Mouse (Mus musculus): ENCODE results near the gene Ttc22. TPM values are rescaled to one million over a fixed set of nuclear protein-coding genes. Genes with fewer than 3 reads are reported as not detected.

Ttc22 gene
- polyA plus RNA-seq, 1 experiment from 2014 or later, result not detected

DNA sequence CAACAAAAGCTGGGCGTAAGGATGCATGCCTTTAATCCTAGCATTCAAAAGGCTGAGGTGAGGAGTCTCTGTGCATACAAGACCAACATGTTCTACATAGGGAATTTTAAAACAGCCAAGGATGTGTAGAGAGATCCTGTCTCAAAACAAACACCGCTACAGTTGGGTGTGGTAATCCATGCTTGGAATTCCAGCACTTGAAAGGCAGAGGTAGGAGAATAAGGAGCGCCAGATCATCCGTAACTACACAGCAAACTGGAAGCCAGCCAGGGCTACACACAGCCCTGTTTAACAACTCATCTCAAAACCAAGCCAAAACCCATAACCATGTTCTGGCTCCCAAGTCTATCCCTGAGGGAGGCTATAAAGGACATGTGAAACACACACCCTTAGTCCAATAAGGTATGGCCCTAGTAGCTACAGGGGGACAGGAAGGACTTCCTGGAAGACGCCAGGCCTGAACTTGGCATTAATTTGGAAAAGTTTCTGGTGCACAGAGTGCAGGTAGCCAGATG lies 41.8 kb downstream of the Ttc22 start:
- Histone ChIP-seq H3K36me3 (ENCODE audit: inconsistent target) (peaks cover 96% of the 10 kb centered on the region), H3K4me3 (ENCODE audit: inconsistent target) (no peak overlapping the region), H3K79me2 (ENCODE audit: inconsistent target) (no peaks in the 10 kb centered on the region), H3K27ac (no peak overlapping the region)
- WGBS (ENCODE audit: missing documents), result 93% methylated on average over 5 of the region's 5 CpGs

DNA sequence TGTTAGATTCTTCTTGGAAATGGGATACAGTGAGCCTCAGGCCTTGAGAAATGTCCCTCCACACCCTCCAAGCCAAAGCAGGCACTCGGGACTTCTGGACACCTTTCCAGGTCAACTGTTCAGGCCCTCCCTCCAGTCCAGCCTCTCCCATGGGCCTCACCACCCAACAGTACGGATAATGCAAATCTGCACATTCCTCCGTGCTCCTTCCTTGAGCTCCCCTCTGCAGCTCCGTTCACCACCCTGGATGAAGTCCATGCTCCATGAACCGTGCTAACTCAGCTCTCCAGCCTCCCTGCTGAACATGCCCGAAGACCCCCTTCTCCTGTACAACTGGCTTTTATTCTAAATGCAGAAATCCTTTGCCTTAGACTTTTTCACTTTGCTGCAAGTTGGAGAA lies 42.5 kb downstream of the Ttc22 start:
- H3K4me3 ChIP-seq (ENCODE audit: inconsistent target), result no peak overlapping the region
- WGBS (ENCODE audit: missing documents), result 89% methylated on average over 6 of the region's 6 CpGs
- H3K27ac ChIP-seq, result no peak overlapping the region
- peaks cover 96% of the 10 kb centered on the region for H3K36me3 ChIP-seq (ENCODE audit: inconsistent target)
- no peaks in the 10 kb centered on the region for H3K79me2 ChIP-seq (ENCODE audit: inconsistent target)

DNA sequence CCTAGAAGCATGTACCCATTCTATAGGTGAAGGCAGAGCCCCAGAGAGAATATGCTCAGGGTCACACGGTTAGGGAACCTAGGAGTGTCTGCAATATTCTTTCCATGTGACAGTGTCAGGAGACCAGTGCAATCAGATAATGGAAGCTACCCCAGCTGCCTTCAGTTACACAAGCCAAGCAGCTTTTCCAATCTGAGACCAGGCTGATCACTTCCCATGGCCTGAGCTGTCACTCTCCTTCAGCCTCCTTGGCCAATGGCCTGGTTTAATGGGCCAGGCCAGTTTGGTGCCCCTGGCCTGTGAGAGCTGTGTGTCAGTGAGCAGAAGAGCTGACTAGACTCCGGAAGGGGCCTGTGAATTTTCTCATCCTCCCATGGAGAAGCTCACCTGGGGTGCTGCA lies 43.0 kb downstream of the Ttc22 start:
- WGBS (ENCODE audit: missing documents), result 83% methylated on average over 2 of the region's 2 CpGs
- no peak overlapping the region for H3K4me3 ChIP-seq (ENCODE audit: inconsistent target)
- peaks cover 96% of the 10 kb centered on the region for H3K36me3 ChIP-seq (ENCODE audit: inconsistent target)
- H3K27ac ChIP-seq, result no peak overlapping the region
- no peaks in the 10 kb centered on the region for H3K79me2 ChIP-seq (ENCODE audit: inconsistent target)

DNA sequence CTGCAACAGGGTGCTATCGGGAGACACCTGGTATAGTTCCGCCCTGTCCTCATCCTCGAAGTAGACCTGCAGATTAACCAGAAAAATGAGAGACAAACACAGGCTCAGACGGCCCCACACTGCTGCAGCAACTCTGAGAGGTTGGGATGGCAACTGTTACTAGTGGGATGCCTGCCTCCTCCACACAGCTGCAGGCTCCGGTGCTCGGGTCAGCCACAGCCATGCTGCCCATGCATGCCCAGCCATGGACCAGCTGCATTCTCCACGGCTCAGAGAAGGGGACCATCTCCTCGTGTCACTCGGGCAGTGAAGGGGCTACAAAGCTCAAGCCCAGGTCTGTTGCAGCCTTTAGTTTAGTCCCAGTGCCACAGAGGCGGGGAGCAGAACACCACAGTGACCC lies 43.4 kb downstream of the Ttc22 start:
- whole genome bisulfite sequencing (ENCODE audit: missing documents), result 98% methylated on average over 10 of the region's 10 CpGs
- Histone ChIP-seq H3K27ac (no peak overlapping the region), H3K36me3 (ENCODE audit: inconsistent target) (peaks cover 96% of the 10 kb centered on the region), H3K79me2 (ENCODE audit: inconsistent target) (no peaks in the 10 kb centered on the region), H3K4me3 (ENCODE audit: inconsistent target) (no peak overlapping the region)

DNA sequence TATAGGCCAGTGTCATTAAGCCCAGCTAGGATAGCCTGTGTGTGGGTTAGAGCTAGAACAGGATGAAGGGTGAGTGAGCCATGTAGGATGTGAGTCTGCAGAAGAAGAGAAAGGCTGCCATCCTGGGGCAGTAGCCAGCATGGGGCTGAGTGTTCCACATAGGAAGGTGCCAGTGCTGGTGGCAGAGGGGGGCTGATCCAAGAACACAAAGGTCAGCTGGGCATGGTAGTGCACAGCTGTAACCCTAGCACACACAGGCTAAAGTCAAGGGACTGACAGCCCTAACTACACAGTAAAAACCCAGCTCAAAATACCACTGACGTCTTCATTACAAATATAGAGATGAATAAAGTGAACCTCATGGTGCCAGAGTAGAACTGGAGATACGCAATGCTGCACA lies 44.3 kb downstream of the Ttc22 start:
- 93% methylated on average over 2 of the region's 2 CpGs for WGBS (ENCODE audit: missing documents)
- H3K27ac ChIP-seq, result no peak overlapping the region
- H3K4me3 ChIP-seq (ENCODE audit: inconsistent target), result no peak overlapping the region
- peaks cover 98% of the 10 kb centered on the region for H3K36me3 ChIP-seq (ENCODE audit: inconsistent target)
- no peaks in the 10 kb centered on the region for H3K79me2 ChIP-seq (ENCODE audit: inconsistent target)

DNA sequence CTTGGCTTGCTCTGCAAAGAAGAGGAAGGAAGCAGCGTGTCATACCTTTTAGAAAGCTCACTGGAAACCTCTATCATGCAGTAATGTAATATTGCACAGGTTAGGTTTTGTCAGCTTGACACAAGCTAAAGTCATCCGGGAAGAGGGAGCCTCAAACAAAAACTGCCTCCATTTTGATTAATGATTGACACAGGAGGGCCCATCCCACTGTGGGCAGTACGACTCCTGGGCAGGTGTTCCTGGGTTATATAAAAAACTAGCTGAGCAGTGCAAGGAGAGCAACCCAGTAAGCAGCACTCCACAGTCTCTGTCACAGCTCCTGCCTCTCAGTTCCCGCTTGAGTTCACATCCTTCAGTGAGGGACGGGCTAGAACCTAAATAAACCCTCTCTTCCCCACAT lies 54.5 kb downstream of the Ttc22 start:
- Histone ChIP-seq H3K36me3 (ENCODE audit: inconsistent target) (peaks cover 44% of the 10 kb centered on the region), H3K4me3 (ENCODE audit: inconsistent target) (no peak overlapping the region), H3K27ac (no peak overlapping the region), H3K79me2 (ENCODE audit: inconsistent target) (no peaks in the 10 kb centered on the region; the same call in 1 of the 2 replicates)
- WGBS (ENCODE audit: missing documents), result 92% methylated on average over 5 of the region's 5 CpGs

DNA sequence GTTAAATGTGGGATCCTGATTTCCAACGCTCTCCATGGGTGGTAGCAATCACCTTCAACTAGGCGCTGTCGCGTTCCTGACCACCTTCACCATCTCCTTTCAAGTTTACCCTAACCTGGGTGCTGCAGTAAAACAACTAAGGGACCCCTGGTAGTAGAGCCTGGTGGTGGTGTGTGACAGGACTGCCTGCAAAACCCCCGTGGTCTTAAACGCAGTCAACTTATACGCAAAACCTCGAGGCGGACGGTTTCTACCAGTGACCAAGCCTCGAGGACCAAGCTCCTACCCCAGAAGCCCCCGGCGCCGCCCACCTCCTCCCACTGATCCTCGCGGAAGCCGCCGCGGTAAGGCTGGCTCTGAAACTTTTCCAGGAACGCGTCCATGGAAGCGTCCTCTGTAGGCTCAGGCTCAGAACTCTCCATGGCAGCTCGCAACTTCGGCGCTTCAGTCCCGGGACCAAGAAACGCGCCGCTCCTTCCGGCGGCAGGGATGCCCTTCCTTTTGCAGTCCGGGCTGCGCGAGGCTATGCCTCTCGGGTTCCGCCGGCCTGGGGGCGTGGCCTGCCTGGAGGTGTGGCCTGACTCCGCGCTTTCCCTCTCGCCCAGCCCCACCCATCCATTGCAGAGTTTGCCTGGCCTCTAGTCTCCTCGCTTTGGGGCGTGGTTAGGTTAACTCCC lies 56.3 kb downstream of the Ttc22 start, which contains the start of gene Ttc4:
Gene Ttc4 (minus strand): TSS at position 503 of the 677 bp plus-strand sequence.
- Histone ChIP-seq H3K4me3 (ENCODE audit: inconsistent target) (peak within 1 kb of the TSS; percentile 96), H3K79me2 (ENCODE audit: inconsistent target) (no peaks in the 10 kb centered on the region; the same call in 1 of the 2 replicates), H3K36me3 (ENCODE audit: inconsistent target) (peaks cover 30% of the 10 kb centered on the region), H3K27ac (peak within 1 kb of the TSS; percentile 33)
- under 1% methylated on average over 43 of the region's 43 CpGs for WGBS (ENCODE audit: missing documents)

DNA sequence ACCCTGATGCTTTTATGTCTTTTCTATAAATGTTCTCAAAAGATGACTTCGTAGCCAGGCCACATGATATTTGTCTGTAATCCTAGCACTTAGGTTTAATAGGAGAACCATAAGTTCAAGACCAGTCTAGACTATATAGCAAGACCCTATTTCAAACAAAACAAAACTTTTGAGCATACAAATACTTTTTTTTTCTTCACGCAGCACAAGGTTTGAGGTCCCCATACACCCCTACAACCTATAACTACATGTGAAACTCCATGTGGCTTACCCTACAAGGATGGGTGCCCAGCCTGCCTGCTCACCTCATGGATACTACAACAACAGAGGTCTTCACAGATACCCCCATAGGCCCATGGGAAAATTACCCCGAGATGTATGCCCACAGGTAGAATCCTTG lies 56.9 kb downstream of the Ttc22 start:
- H3K79me2 ChIP-seq (ENCODE audit: inconsistent target), result no peaks in the 10 kb centered on the region; the same call in 1 of the 2 replicates
- no peak overlapping the region for H3K27ac ChIP-seq
- peaks cover 27% of the 10 kb centered on the region for H3K36me3 ChIP-seq (ENCODE audit: inconsistent target)
- H3K4me3 ChIP-seq (ENCODE audit: inconsistent target), result no peak overlapping the region
- WGBS (ENCODE audit: missing documents), result 68% methylated on average over 3 of the region's 3 CpGs

DNA sequence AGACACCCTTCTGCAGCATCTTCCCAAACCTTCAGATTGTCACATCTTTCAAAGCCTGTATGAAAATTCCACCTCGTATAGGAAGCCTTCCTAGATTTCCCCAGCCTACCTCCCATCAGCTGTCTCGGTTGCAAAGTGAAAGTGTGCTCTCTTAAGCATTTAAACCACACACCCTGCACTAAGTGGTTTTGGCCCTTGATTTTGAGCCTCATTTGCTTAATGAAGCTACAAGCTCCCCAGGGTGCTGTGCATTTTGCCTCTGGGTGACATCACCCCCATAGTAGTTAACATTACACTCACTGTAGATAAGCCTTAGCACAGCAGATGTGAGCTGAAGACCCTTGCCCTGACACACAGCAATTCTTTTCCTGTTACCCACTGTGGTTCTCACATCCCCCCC lies 58.7 kb downstream of the Ttc22 start:
- WGBS (ENCODE audit: missing documents), result 43% methylated on average over 2 of the region's 2 CpGs
- H3K27ac ChIP-seq, result no peak overlapping the region

DNA sequence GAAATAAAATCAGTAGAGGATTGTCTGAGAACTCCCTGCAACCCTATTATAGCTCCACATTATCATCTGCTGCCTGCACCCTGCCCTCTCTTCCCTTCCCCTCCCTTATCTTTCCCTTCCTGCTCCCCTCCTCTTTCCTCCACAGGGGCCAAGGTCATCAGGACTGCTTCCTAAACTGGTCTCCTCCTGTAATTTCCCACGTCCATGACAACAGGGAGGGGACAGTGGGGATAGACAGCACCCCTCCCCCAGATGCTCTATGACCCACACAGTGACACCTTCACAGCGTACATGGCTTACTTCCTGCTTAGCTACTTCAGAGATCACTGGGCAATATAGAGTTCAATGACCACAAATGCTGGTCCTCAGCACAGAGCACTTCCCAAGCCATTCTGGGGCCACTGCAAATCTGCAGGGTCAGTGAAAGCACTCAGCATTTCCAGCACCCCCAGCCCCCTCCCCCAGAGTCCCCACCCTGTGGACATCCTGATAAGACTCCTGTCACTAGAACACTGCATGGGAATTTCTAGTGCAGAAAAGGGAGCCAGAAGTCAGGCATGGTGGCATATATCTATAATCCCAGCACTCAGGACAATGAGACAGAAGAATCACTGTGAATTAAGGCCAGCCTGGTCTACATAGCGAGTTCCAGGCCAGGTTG lies 66.5 kb downstream of the Ttc22 start:
- Histone ChIP-seq H3K36me3 (ENCODE audit: inconsistent target) (no peaks in the 10 kb centered on the region), H3K4me3 (ENCODE audit: inconsistent target) (no peak overlapping the region), H3K27ac (no peak overlapping the region), H3K79me2 (ENCODE audit: inconsistent target) (no peaks in the 10 kb centered on the region)
- WGBS (ENCODE audit: missing documents), result 57% methylated on average over 3 of the region's 3 CpGs

More for the DNA sequence above, 58.7 kb downstream of the Ttc22 start:
- Histone ChIP-seq H3K79me2 (ENCODE audit: inconsistent target) (no peaks in the 10 kb centered on the region; the same call in 1 of the 2 replicates), H3K36me3 (ENCODE audit: inconsistent target) (peaks cover 9% of the 10 kb centered on the region), H3K4me3 (ENCODE audit: inconsistent target) (no peak overlapping the region)

Other genes starting within 250 kb of the Ttc22 start
- gene Pcsk9, start 158.1 kb upstream of the Ttc22 start, polyA plus RNA-seq (2018), result not detected in 3 replicates
- gene Bsnd, start 130.1 kb upstream of the Ttc22 start, polyA plus RNA-seq (2018), result not detected in 3 replicates
- gene Dhcr24, start 61.4 kb upstream of the Ttc22 start, polyA plus RNA-seq (2018), result 8.3 to 57.3 TPM (median 30.5 TPM) in 3 replicates
- gene Lexm, start 5.2 kb upstream of the Ttc22 start, polyA plus RNA-seq (2018), result not detected in 3 replicates
- gene Pars2, start 28.6 kb downstream of the Ttc22 start, polyA plus RNA-seq (2018), result 3.0 to 5.1 TPM (median 3.6 TPM) in 3 replicates
- 22.3 to 28.9 TPM (median 24.3 TPM) in 3 replicates for gene Ttc4, start 56.5 kb downstream of the Ttc22 start, polyA plus RNA-seq (2018)
- not detected in 3 replicates for gene Mroh7, start 108.5 kb downstream of the Ttc22 start, polyA plus RNA-seq (2018)
- gene Fam151a, start 111.5 kb downstream of the Ttc22 start, polyA plus RNA-seq (2018), result not detected in 3 replicates
- gene Acot11, start 182.6 kb downstream of the Ttc22 start, polyA plus RNA-seq (2018), result 2.5 to 3.7 TPM (median 3.4 TPM) in 3 replicates